Mouse (Mus musculus) embryonic facial prominence, embryonic 10.5 days (tissue): ENCODE results near the gene Cend1. TPM values are rescaled to one million over a fixed set of nuclear protein-coding genes. Genes with fewer than 3 reads are reported as not detected.
"Not testable (repeated sequence)": the region's sequence is repeated elsewhere in the genome, so short reads cannot be mapped to it uniquely, and the experiment has no call there.

Experiments used
- DNase-seq: peaks from one replicate; pipeline ENCODE4 v3.0.0-alpha.2; 2017; ENCODE audit warnings: low spot score
- H3K27ac ChIP-seq: fragments of 300-500 bp; sonication (generic); replicated peaks from 2 replicates; pipeline ENCODE4 v1.5.1; 2016; ENCODE audit warnings: mild to moderate bottlenecking
- H3K27me3 ChIP-seq: fragments of 300-500 bp; sonication (generic); replicated peaks from 2 replicates; pipeline ENCODE4 v1.6.1; 2016; ENCODE audit warnings: low read depth, mild to moderate bottlenecking; ENCODE audit not compliant: poor library complexity, severe bottlenecking
- H3K36me3 ChIP-seq: fragments of 300-500 bp; sonication (generic); replicated peaks from 2 replicates; pipeline ENCODE4 v1.6.1; 2016; ENCODE audit warnings: mild to moderate bottlenecking, moderate library complexity
- H3K4me1 ChIP-seq: fragments of 300-500 bp; sonication (generic); 2 replicates; pipeline ENCODE4 v1.6.1; 2016
- H3K4me3 ChIP-seq: fragments of 300-500 bp; sonication (generic); 2 replicates; pipeline ENCODE4 v1.5.1; 2016; ENCODE audit warnings: mild to moderate bottlenecking, moderate library complexity
- H3K9me3 ChIP-seq: fragments of 300-500 bp; sonication (generic); 2 replicates; pipeline ENCODE4 v1.6.1; 2016; ENCODE audit warnings: mild to moderate bottlenecking
- WGBS: fragments of 180-500 bp; shearing (Covaris S2); methylation state at CpG from one replicate; pipeline ENCODE4 v1.1.7; 2016; 5-methylcytosine and 5-hydroxymethylcytosine counted together
- polyA plus RNA-seq: library from polyadenylated mRNA; unstranded; fragments of >200 nt; fragmentation: Nextera tagmentation; extraction: Ambion mirVana; gene quantifications from 2 replicates; pipeline ENCODE4 v1.2.1, GENCODE M21; 2016

The Cend1 gene
- polyA plus RNA-seq, 1 experiment from 2014 or later, result 8.4 TPM

DNA sequence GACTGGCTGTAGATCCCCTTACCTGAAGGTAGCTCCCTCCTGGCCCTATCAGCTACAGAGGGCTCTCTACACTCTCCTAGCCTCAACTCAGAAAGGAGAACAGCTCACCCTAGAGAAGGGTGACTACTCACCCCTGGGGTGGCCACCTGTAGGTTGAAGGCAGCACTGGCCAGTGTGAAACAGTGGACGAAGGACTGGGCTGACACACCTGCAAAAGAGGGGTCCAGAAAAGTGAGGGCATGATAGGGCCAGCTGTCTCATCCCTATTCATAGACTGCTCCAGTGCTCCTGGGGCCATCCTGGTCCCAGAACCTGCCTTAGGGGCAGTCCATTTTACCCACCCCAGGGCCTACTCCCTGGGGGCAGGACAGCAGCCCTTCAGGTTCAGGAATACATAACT lies 17.6 kb downstream of the Cend1 start:
- H3K27ac ChIP-seq, result no peak overlapping the region
- H3K4me3 ChIP-seq, result 0 out of 2 replicates have a peak overlapping the region, but pooled peaks have one; percentile 8
- no peaks in the 10 kb centered on the region for H3K9me3 ChIP-seq
- no peak for DNase-seq
- H3K27me3 ChIP-seq, result no peaks in the 10 kb centered on the region
- WGBS, result 88% methylated on average over 1 of the region's 1 CpGs
- H3K4me1 ChIP-seq, result peaks cover 23% of the 10 kb centered on the region
- peaks cover 42% of the 10 kb centered on the region for H3K36me3 ChIP-seq

DNA sequence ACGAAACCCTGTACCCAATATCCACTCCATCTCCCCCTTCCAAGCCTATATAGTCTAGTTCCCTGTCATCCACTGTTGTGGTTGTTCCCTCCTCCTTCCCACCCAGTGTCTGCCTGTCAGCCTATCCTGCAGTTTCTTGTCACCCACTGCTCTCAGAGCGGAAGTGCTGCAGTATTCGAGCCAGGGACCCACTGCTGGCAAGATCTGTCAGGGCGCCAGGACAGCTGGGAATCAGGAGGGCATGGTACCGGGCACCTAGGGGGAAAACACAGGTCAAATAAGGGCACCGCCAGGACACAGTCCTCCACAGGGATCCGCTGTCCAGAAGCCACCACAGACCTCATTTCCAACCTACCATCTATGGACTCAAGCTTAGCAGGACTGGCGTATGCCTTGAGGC lies 18.7 kb downstream of the Cend1 start:
- 94% methylated on average over 8 of the region's 8 CpGs for WGBS
- H3K4me1 ChIP-seq, result peaks cover 23% of the 10 kb centered on the region

DNA sequence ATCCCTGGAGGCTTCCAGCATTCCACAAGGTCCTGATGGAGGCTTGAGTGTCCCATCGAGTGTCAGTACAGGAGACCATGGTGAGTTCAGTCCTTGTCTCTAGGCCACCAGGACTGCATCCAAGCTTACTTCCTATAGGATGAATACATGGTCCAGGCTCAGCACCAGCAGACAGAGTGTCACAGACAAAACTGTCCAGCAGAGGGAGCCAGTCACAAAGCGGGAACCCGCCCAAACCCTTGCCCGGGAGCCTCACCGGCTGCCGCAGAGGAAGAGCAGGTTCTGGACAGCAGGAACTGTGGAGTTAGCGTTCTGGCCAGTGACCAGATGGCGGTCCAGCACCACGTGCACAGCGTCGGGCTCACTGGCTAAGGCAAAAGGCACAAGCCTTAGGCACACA lies 20.5 kb downstream of the Cend1 start:
- WGBS, result 16% methylated on average over 11 of the region's 11 CpGs
- Histone ChIP-seq H3K4me3 (peak overlapping the region; percentile 30; the same call in 1 of the 2 replicates), H3K9me3 (no peaks in the 10 kb centered on the region), H3K4me1 (peaks cover 15% of the 10 kb centered on the region), H3K27ac (peak overlapping the region; percentile 63), H3K36me3 (peaks cover 55% of the 10 kb centered on the region), H3K27me3 (no peaks in the 10 kb centered on the region)
- DNase-seq, result peak; percentile 88

More for the DNA sequence above, 18.7 kb downstream of the Cend1 start:
- no peak overlapping the region for H3K4me3 ChIP-seq
- DNase-seq, result no peak
- peaks cover 42% of the 10 kb centered on the region for H3K36me3 ChIP-seq
- H3K27ac ChIP-seq, result no peak overlapping the region
- H3K9me3 ChIP-seq, result no peaks in the 10 kb centered on the region
- H3K27me3 ChIP-seq, result no peaks in the 10 kb centered on the region

DNA sequence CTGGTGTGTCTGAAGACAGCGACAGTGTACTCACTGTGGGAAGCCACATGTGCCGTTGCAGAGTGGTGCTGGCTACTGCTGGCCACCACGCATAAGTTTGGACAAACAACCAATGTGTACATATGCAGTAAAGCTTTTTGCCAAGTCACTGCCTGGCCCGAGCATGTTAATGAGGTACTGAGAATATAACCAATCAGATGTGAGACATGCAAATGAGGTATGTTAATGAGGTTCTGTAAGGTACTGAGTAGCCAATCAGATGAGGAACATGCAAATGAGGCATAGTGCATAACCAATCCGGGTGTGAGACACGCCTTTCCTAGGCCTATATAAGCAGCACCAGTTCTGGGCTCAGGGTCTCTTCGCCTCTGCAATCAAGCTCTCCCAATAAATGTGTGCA lies 21.6 kb downstream of the Cend1 start:
- H3K27ac ChIP-seq, H3K4me3 ChIP-seq, DNase-seq, H3K4me1 ChIP-seq, H3K27me3 ChIP-seq, H3K9me3 ChIP-seq: not testable (repeated sequence)
- H3K36me3 ChIP-seq, result peaks cover 66% of the 10 kb centered on the region
- 96% methylated on average over 7 of the region's 7 CpGs for WGBS

DNA sequence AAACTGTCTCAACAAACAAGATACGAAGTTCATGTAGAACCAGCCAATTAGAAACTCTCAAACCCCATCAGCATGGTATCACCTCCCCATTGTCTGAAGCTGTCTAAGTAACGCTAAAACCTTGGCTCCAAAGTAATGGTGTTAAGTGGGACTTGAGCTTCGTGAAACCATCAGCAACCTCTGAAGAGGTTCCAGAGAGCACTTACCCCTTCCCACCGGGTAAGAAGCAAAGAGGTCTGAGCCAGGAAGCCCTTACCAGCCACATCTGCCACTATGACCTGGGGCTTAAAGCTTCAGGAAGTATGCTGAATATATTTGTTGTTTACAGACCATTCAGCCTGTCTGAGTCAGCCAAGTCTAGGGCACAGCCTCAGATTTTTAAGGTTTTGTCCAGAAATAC lies 23.8 kb downstream of the Cend1 start:
- WGBS, result 80% methylated on average over 4 of the region's 4 CpGs
- H3K27ac ChIP-seq, result no peak overlapping the region
- no peak for DNase-seq
- no peak overlapping the region for H3K4me3 ChIP-seq
- no peaks in the 10 kb centered on the region for H3K9me3 ChIP-seq
- H3K36me3 ChIP-seq, result peaks cover 79% of the 10 kb centered on the region
- no peaks in the 10 kb centered on the region for H3K27me3 ChIP-seq
- H3K4me1 ChIP-seq, result peaks cover 8% of the 10 kb centered on the region

DNA sequence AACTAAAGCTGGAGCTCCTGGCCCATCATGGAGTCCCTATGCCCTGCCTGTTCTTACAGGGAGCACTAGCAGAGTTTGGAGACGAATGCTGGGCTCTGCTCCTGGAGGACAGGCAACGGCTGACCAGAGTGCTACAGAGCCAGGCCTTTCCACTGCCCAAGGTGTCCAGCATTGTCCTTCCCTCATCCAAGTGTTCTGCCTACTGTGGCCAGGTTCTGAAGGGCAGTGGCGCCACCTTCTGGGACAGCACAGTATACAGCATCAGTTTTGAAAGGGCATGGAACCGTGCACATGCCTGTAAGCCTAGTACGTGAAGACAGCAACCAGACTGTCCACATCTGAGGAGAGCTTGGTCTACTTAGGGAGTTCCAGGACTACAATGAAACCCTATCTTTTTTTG lies 26.0 kb downstream of the Cend1 start:
- Histone ChIP-seq H3K4me3 (no peak overlapping the region), H3K27me3 (no peaks in the 10 kb centered on the region), H3K9me3 (no peaks in the 10 kb centered on the region), H3K36me3 (peaks cover 79% of the 10 kb centered on the region), H3K27ac (no peak overlapping the region), H3K4me1 (no peaks in the 10 kb centered on the region)
- 61% methylated on average over 5 of the region's 5 CpGs for WGBS
- DNase-seq, result peak; percentile 63

DNA sequence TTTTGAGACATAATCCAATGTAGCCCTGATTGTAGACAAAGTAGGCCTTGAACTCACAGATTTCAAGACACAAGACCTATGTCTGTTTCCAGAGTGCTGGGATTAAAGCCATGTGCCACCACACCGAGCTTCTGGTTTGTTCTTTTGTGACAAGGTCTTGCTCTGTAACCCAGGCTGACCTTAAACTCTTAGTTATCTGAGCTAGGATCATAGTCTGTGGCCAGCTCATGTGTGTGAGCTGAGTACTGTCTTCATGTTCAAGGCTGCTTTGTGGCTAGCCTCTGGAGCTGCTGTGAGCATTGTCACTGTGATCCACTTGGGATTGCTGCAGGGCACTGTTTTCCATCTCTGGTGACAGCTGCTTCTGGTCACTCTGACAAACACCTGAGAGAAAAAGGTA lies 33.9 kb downstream of the Cend1 start:
- H3K27me3 ChIP-seq, result no peaks in the 10 kb centered on the region
- peaks cover 19% of the 10 kb centered on the region for H3K4me1 ChIP-seq
- H3K27ac ChIP-seq, result no peak overlapping the region
- no peak overlapping the region for H3K4me3 ChIP-seq
- 75% methylated on average over 1 of the region's 1 CpGs for WGBS
- H3K36me3 ChIP-seq, result peaks cover 48% of the 10 kb centered on the region
- DNase-seq, result no peak
- no peaks in the 10 kb centered on the region for H3K9me3 ChIP-seq

DNA sequence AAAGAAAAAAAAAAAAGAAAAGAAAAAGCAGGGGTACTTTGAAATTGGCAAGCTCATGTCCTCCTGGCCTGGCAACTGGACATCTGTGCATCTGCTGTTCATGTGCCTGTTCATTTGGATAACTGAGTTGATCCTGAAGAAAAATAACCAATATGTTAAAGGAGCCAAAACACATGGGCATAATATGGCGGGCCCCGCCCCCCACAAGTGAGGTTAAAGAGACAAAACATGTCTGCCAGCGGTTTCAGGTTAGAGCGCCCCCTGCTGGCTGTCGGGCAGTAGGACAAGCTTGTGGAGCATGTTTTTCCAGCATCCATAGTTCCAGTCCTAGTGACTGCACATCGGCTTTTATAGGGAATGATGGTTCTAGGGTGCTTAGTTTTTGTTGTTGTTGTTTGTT lies 34.5 kb downstream of the Cend1 start:
- H3K27me3 ChIP-seq, result no peaks in the 10 kb centered on the region

DNA sequence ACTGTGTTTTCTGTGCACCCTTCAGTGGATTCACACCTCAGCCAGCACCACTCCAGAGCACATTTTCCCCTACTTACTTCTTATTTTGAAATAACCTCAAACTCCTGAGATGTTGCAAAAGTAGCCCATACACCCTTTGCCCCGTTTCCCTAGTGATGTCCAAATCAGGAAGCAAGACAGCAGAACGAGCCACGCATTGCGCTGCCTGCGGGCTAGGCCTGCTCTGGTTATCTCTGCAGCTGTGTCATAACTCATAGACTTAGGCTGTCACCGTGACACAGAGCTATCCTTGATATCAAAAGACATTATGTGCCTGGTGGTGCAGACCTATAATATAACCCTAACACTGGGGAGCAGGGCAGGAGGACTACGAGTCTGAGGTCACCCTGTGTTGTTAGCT lies 35.1 kb downstream of the Cend1 start:
- Histone ChIP-seq H3K4me1 (peaks cover 19% of the 10 kb centered on the region), H3K9me3 (no peaks in the 10 kb centered on the region), H3K36me3 (peaks cover 36% of the 10 kb centered on the region), H3K4me3 (no peak overlapping the region), H3K27me3 (0 out of 2 replicates have a peak, but pooled peaks cover 3% of the 10 kb centered on the region), H3K27ac (no peak overlapping the region)
- WGBS, result 93% methylated on average over 7 of the region's 7 CpGs
- DNase-seq, result no peak

More for the DNA sequence above, 34.5 kb downstream of the Cend1 start:
- WGBS, result 20% methylated on average over 6 of the region's 6 CpGs
- H3K4me3 ChIP-seq, result no peak overlapping the region
- peaks cover 19% of the 10 kb centered on the region for H3K4me1 ChIP-seq
- H3K9me3 ChIP-seq, result no peaks in the 10 kb centered on the region
- peaks cover 42% of the 10 kb centered on the region for H3K36me3 ChIP-seq
- no peak overlapping the region for H3K27ac ChIP-seq
- DNase-seq, result peak; percentile 87

DNA sequence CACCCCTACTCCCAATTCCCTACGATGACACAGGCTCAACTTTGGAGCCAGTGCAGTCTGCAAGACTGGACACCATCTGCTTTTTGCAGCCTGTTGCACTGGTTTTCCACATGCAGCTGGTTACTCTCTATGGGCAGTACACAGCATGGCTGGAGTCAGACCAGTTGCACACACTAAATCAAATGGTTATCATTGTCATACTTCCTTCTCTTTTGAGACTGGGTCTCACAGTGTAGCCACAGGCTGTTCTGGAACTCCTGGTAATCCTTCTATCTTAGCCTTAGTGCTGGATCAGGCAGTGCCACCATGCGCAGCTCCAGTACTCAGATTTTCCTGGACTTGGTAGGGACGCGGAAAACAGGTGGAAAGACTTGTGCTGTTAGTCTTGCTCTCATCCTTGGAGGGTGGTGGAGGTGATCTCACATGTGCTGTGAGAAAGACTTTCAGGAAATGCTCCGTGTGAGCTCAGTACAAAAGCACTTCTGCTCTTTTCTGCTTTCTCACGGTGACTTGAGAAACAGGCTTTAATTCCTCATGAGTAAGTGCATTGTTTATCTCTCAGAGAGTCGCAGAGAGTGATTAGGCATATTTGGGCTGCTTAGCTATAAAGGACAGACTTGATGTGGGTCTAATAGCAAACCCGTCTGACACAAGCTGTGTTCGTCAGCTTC lies 36.6 kb downstream of the Cend1 start:
- 36% methylated on average over 9 of the region's 9 CpGs for WGBS
- Histone ChIP-seq H3K4me1 (peaks cover 19% of the 10 kb centered on the region), H3K27ac (peak overlapping the region; percentile 83), H3K4me3 (peak overlapping the region; percentile 73), H3K27me3 (0 out of 2 replicates have a peak, but pooled peaks cover 3% of the 10 kb centered on the region), H3K9me3 (no peaks in the 10 kb centered on the region), H3K36me3 (peaks cover 21% of the 10 kb centered on the region)
- no peak for DNase-seq

DNA sequence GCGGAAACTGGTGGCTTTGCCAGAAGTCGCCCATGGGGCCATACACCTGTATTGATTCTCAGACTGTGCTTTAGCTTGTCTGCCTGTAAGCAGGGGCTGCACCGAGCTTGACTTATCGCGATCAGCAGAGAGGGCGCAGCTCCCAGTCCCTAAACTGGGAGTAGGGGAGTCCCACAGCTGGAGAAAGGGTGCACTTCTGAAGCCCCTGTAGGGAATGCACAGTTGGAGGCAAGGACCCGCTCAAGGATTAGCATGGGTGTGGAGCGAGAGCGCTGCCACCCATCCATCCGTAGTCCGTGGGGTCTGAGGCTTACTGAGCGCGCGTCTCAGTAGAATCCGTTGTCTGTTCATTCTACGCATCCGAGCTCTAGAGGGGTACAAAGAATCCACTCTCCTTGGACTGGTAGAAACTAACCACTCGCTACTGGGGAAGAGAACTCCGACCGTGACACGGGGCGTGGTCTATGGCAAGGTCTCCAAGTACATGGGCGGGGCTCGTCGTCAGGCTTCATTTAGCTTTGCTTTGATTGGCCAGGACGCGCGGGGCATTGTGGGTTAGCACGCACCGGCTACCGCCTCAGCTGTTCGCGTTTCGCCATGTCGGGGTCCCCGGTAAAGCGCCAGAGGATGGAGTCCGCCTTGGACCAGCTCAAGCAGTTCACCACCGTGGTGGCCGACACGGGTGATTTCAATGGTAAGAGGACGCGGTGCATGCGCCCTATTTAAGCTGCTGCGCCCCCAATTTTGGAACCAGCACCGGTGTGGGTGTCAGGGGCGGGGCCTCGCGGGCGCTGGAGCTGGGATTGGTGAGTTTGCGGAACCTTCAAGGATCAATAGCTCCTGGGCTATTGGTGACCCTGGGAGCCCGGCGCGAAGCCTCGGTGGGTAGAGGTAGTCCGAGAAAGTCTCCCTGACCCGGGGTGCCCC lies 37.4 kb downstream of the Cend1 start, which contains the start of gene Taldo1:
Gene Taldo1, plus strand, starts transcription at position 575 of the 927 bp plus-strand sequence.
- peak within 1 kb of the TSS; percentile 73 for H3K4me3 ChIP-seq
- H3K4me1 ChIP-seq, result peaks cover 19% of the 10 kb centered on the region
- H3K27ac ChIP-seq, result peak within 1 kb of the TSS; percentile 83
- peak; percentile 96 for DNase-seq
- H3K36me3 ChIP-seq, result peaks cover 16% of the 10 kb centered on the region
- 0 out of 2 replicates have a peak, but pooled peaks cover 3% of the 10 kb centered on the region for H3K27me3 ChIP-seq
- under 1% methylated on average over 57 of the region's 57 CpGs for WGBS
- H3K9me3 ChIP-seq, result no peaks in the 10 kb centered on the region

DNA sequence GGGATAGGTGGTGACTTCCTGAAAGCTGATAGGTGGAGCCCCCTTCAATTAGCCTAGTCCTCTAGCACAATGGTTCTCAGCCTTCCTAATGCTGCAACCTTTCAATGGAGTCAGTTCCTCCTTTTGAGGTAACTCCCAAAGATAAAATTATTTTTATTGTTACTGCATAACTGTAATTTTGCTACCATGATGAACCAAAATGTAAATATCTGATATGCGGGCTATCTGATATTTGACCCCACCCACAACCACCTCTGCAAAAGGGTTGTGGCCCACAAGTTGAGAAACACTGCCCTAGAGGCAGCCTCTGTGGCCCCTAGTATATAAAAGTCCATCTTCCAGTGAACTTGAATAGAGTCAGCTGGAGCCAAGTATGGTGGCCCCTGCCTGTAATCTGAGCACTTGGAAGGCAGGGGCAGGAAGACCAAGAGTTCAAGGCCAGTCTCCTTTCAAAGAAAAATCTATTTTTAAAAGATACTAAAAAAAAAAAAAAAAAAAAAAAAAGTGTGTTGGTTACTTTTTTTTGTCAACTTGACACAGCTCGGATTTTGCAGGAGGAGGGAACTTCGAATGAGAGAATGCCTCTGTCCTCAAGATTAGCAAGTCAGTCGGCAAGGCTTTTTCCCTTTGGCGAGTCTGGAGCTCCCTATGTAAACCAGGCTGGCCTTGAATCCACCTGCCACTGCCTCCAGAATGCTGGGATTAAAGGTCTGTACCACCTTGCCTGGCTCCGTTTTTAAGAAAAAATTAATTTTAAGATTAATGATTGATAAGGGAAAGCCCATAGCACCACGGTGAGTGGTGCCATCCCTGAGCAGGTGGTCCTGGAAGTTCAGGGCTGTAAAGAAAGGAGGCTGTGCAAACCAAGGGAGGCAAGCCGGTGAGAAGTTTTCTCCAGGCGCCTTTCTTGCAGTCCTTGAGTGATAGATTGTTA lies 38.7 kb downstream of the Cend1 start:
- Histone ChIP-seq H3K27me3 (0 out of 2 replicates have a peak, but pooled peaks cover 3% of the 10 kb centered on the region), H3K4me3 (peak overlapping the region; percentile 73; the same call in 1 of the 2 replicates), H3K9me3 (no peaks in the 10 kb centered on the region), H3K4me1 (peaks cover 19% of the 10 kb centered on the region), H3K36me3 (peaks cover 4% of the 10 kb centered on the region; the same call in 1 of the 2 replicates), H3K27ac (no peak overlapping the region)
- 63% methylated on average over 9 of the region's 9 CpGs for WGBS
- DNase-seq, result no peak
